Mouse (Mus musculus): ENCODE measurements around the gene F7.

- no peak for TF ChIP-seq CTCF (IDR thresholded peaks at IDR 0.05; ENCODE audit: extremely low read depth, insufficient read length, insufficient replicate concordance, low read depth, low read length)
- TF ChIP-seq POLR2A (IDR thresholded peaks at IDR 0.05; ENCODE audit: low read depth, low read length), result no peak
Observed at GRCm38 (mm10) chr8:13025487-13026224, at the start of gene F7.

All from small intestine, adult 2 months (tissue).